Mouse (Mus musculus) small intestine, adult 2 months (tissue): Measurements from ENCODE around the gene Wdr37. TPM values are rescaled to one million over a fixed set of nuclear protein-coding genes. Genes with fewer than 3 reads are reported as not detected.
"Not testable (repeated sequence)": the region's sequence is repeated elsewhere in the genome, so short reads cannot be mapped to it uniquely, and the experiment has no call there.

Source experiments
- H3K27ac ChIP-seq: fragments of 200-500 bp; 2 replicates; pipeline ENCODE4 v1.5.1; 2012; ENCODE audit warnings: low read depth, low read length, control low read depth, inconsistent platforms; ENCODE audit not compliant: insufficient read depth
- H3K27me3 ChIP-seq: fragments of 200-500 bp; 2 replicates; pipeline ENCODE4 v1.6.1; 2012; ENCODE audit warnings: mild to moderate bottlenecking, moderate library complexity, low read length, inconsistent platforms; ENCODE audit not compliant: control insufficient read depth, insufficient read depth
- H3K36me3 ChIP-seq: fragments of 200-500 bp; 2 replicates; pipeline ENCODE4 v1.6.1; 2012; ENCODE audit warnings: mild to moderate bottlenecking, low read length, control low read depth, inconsistent platforms; ENCODE audit not compliant: control insufficient read depth, insufficient read depth
- H3K4me1 ChIP-seq: fragments of 200-500 bp; 2 replicates; pipeline ENCODE4 v1.6.1; 2012; ENCODE audit warnings: low read length, inconsistent platforms, mixed read lengths; ENCODE audit not compliant: control insufficient read depth, insufficient read depth, insufficient read length
- H3K4me3 ChIP-seq: fragments of 200-500 bp; 2 replicates; pipeline ENCODE4 v1.5.1; 2012; ENCODE audit warnings: low read depth, mild to moderate bottlenecking, control low read depth, inconsistent platforms, low read length, moderate library complexity
- CTCF ChIP-seq: fragments of 200-500 bp; IDR thresholded peaks from 2 replicates; pipeline ENCODE4 v1.5.1; 2012; ENCODE audit warnings: low read depth, mild to moderate bottlenecking, control low read depth, inconsistent platforms, low read length, moderate library complexity, mixed read lengths; ENCODE audit not compliant: insufficient replicate concordance, insufficient read length; ENCODE audit errors: extremely low read depth
- POLR2A ChIP-seq: fragments of 200-500 bp; IDR thresholded peaks from 2 replicates; pipeline ENCODE4 v1.6.1; 2012; ENCODE audit warnings: low read depth, mild to moderate bottlenecking, control low read depth, inconsistent platforms, low read length, moderate library complexity
- WGBS: fragments of 180-500 bp; shearing (Covaris S2); methylation state at CpG from one replicate; pipeline ENCODE4 v1.1.7; 2018; 5-methylcytosine and 5-hydroxymethylcytosine counted together
- polyA plus RNA-seq: library from polyadenylated mRNA; depleted of rRNA; stranded (reverse); fragments of >200 nt; gene quantifications from 2 replicates; pipeline ENCODE4 v1.2.3, GENCODE M21; 2012

Wdr37 gene
- polyA plus RNA-seq, 1 experiment, result 10.7 TPM

GRCm38 (mm10) chr13:8858453-8858852 lies 13.3 kb downstream of the Wdr37 start:
- H3K27ac ChIP-seq, result no peak overlapping the region
- H3K36me3 ChIP-seq, result peaks cover 27% of the 10 kb centered on the region
- H3K4me3 ChIP-seq, result no peak overlapping the region
- TF ChIP-seq POLR2A (no peak), CTCF (no peak)
- no peaks in the 10 kb centered on the region for H3K4me1 ChIP-seq
- WGBS, result 53% methylated on average over 6 of the region's 6 CpGs
- H3K27me3 ChIP-seq, result no peaks in the 10 kb centered on the region

DNA sequence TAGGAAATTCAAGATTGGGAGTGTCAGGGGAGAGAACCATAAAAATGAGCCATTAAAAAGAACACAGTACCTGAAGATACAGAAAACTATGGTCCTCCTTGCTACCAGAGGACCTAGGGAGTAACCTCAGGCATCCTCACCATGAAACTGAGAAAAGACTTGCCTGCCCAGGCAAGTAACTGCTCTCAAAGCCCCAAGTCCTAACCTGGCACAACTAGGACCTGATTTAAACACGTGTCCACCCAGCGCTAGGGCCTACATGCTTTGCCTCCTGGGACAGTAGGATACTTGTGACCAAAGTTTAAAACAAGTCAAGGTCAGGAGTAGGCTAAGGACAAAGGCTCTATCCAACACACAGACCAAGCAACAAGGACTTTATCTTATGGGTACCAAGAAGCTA lies 16.9 kb downstream of the Wdr37 start:
- WGBS, result 90% methylated on average over 2 of the region's 2 CpGs
- Histone ChIP-seq H3K27me3 (no peaks in the 10 kb centered on the region), H3K4me1 (no peaks in the 10 kb centered on the region), H3K36me3 (peaks cover 27% of the 10 kb centered on the region), H3K27ac (no peak overlapping the region), H3K4me3 (no peak overlapping the region)
- TF ChIP-seq POLR2A (no peak), CTCF (no peak)

- Histone ChIP-seq H3K4me3 (no peak overlapping the region), H3K27me3 (no peaks in the 10 kb centered on the region), H3K4me1 (no peaks in the 10 kb centered on the region), H3K36me3 (peaks cover 36% of the 10 kb centered on the region), H3K27ac (no peak overlapping the region)
- TF ChIP-seq CTCF (no peak), POLR2A (no peak)
- 98% methylated on average over 4 of the region's 4 CpGs for WGBS
Measured at GRCm38 (mm10) chr13:8853424-8853823, 18.3 kb downstream of the Wdr37 start.

- H3K27me3 ChIP-seq, result no peaks in the 10 kb centered on the region
- peaks cover 45% of the 10 kb centered on the region for H3K36me3 ChIP-seq
- no peak overlapping the region for H3K4me3 ChIP-seq
- no peaks in the 10 kb centered on the region for H3K4me1 ChIP-seq
- TF ChIP-seq POLR2A, result no peak
- TF ChIP-seq CTCF, result no peak
- 58% methylated on average over 1 of the region's 1 CpGs for WGBS
- H3K27ac ChIP-seq, result no peak overlapping the region
Measured at GRCm38 (mm10) chr13:8849311-8849710, 22.4 kb downstream of the Wdr37 start.

DNA sequence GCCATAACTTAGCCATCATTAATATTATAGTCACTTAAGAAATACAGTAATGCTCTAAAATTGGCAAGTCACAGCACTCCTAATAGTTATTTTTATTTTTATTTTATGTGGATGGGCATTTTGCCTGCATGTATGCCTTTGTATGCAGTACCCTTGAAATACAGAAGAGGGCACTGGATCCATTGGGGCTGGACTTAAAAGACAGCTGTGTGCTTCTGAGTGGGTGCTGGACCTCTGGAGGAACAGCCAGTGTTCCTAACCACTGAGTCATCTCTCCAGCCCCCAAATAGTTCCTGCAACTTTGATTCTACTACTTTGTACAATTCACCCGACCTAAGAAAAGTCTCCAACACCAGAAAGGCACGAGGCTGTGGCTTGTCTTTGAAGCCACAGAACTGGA lies 24.0 kb downstream of the Wdr37 start:
- no peak for TF ChIP-seq CTCF
- TF ChIP-seq POLR2A, result no peak
- 46% methylated on average over 2 of the region's 2 CpGs for WGBS
- no peaks in the 10 kb centered on the region for H3K4me1 ChIP-seq
- H3K27ac ChIP-seq, result no peak overlapping the region
- H3K4me3 ChIP-seq, result no peak overlapping the region
- H3K27me3 ChIP-seq, result no peaks in the 10 kb centered on the region
- H3K36me3 ChIP-seq, result peaks cover 45% of the 10 kb centered on the region

GRCm38 (mm10) chr13:8842273-8842672 lies 29.4 kb downstream of the Wdr37 start:
- Histone ChIP-seq H3K27ac (no peak overlapping the region), H3K27me3 (no peaks in the 10 kb centered on the region), H3K36me3 (peaks cover 58% of the 10 kb centered on the region), H3K4me3 (no peak overlapping the region), H3K4me1 (no peaks in the 10 kb centered on the region)
- no peak for TF ChIP-seq POLR2A
- 85% methylated on average over 3 of the region's 3 CpGs for WGBS

- not testable (repeated sequence) for H3K4me1 ChIP-seq, H3K27ac ChIP-seq, H3K27me3 ChIP-seq, H3K4me3 ChIP-seq
- H3K36me3 ChIP-seq, result peaks cover 54% of the 10 kb centered on the region
- whole genome bisulfite sequencing, result 94% methylated on average over 7 of the region's 7 CpGs
Measured at GRCm38 (mm10) chr13:8841846-8842245, 29.9 kb downstream of the Wdr37 start.

DNA sequence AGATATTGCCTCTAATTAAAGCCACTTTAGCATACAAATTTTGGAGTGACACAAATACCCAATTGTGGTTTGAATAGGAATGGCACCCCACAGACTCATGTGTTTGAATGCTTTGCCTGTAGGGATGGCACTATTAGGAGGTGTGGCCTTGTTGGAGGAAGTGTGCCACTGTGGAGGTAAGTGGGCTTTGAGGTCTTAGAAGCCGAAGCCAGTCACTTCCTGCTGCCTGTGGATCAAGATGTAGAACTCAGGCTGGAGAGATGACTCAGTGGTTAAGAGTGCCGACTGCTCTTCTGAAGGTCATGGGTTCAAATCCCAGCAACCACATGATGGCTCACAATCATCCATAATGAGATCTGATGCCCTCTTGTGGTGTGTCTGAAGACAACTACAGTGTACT lies 30.8 kb downstream of the Wdr37 start:
- no peaks in the 10 kb centered on the region for H3K4me1 ChIP-seq
- 83% methylated on average over 2 of the region's 2 CpGs for WGBS
- H3K27me3 ChIP-seq, result no peaks in the 10 kb centered on the region
- no peak for TF ChIP-seq POLR2A
- TF ChIP-seq CTCF, result no peak
- H3K27ac ChIP-seq, result no peak overlapping the region
- peaks cover 55% of the 10 kb centered on the region for H3K36me3 ChIP-seq
- H3K4me3 ChIP-seq, result no peak overlapping the region
